Mouse (Mus musculus) liver, embryonic 14.5 days (tissue): ENCODE measurements around the gene B3gnt2.

Source experiments
- CTCF ChIP-seq: IDR thresholded peaks from 2 replicates; pipeline ENCODE4 v1.5.1; 2016; ENCODE audit warnings: antibody characterized with exemption, low read depth, control low read depth
- EP300 ChIP-seq: IDR thresholded peaks from 2 replicates; pipeline ENCODE4 v1.6.1; 2016; ENCODE audit warnings: antibody characterized with exemption, low read depth

DNA sequence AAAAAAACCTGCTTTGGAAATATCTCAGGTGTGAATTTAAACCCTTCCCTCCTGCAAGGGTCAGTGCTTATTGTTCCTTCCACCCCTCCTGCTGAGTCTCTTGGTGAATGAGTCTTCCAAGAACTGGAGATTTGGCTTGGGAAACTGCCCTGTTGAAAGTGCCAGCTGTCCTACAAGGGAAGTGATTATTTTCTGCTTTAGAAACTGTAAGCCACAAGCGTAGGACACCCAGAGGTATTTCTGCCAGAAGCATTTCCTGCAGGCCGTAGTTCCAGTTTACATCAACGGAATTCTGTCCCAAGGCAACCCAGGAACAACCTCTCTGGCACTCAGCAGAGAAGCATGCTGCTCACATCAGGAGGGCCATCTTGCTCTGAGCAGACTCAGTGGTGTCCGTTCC, 12.6 kb upstream of the B3gnt2 start:
- TF ChIP-seq CTCF = no peak
- TF ChIP-seq EP300 = no peak
